ENCODE assay signal across 23 mouse cellular contexts in the genomic region with DNA sequence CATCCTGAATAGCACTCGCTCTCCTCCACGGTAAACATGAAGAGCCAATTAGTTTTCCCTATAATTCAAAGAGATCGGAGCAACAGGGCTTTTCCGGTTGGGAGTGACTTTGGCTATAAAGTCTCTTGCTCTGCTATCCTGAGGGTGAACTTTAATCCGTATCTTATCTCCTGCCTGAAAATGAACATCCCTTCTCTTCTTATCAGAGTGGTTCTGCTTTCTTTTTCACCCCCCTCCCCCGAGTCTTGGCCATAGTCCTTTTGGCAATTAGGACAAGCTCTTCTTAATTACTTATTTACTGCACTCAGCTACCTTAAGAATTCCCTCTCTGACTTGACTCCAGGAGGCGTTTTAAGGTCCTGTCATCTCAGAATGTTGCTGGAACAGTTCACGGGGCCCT. TPM values are rescaled to one million over a fixed set of nuclear protein-coding genes. Genes with fewer than 3 reads are reported as not detected.
"Had no signal": no experiment of that assay in that cellular context is flagged by ENCODE, and none has a peak within 500 bp of the region (broad histone marks: within the 10 kb centered on the region; RNA-seq: fewer than 3 reads in every experiment).

No protein-coding gene starts in this region.

- DNase-seq: kidney, postnatal 10 days; layer of hippocampus, postnatal 36 days; left cerebral cortex, postnatal 4 days; liver, postnatal 0 days; lung, embryonic 14.5 days; right cerebral cortex, adult 18-20 months; right cerebral cortex, postnatal 14 days; right cerebral cortex, postnatal 4 days; thymus, adult 2 months; thymus, postnatal 14 days; thymus, postnatal 4 days had no signal

- H3K36me3 ChIP-seq: kidney, embryonic 15.5 days; limb, embryonic 12.5 days; limb, embryonic 15.5 days; midbrain, embryonic 12.5 days; midbrain, embryonic 15.5 days; neural tube, embryonic 12.5 days; neural tube, embryonic 15.5 days had no signal

- H3K27ac ChIP-seq: kidney, embryonic 15.5 days; limb, embryonic 12.5 days; limb, embryonic 15.5 days; liver, embryonic 14.5 days; macrophage; midbrain, embryonic 12.5 days; midbrain, embryonic 15.5 days; neural tube, embryonic 12.5 days; neural tube, embryonic 15.5 days; stomach, postnatal 0 days had no signal

- H3K4me3 ChIP-seq: kidney, embryonic 15.5 days; limb, embryonic 12.5 days; limb, embryonic 15.5 days; midbrain, embryonic 12.5 days; midbrain, embryonic 15.5 days; neural tube, embryonic 12.5 days; neural tube, embryonic 15.5 days had no signal

- H3K4me1 ChIP-seq: midbrain, embryonic 12.5 days; midbrain, embryonic 15.5 days; neural tube, embryonic 12.5 days had no signal

- H3K27me3 ChIP-seq: midbrain, embryonic 12.5 days; midbrain, embryonic 15.5 days had no signal

RNA-seq across cellular contexts. Expression of a gene that starts 8.2 kb away (rescaled TPM):
- polyA plus RNA-seq: inflammation-experienced regulatory T-cells, adult 6 months; lung, postnatal 0 days; macrophage; midbrain, embryonic 15.5 days had no signal
